Comparison of ENCODE assay signal across 30 mouse cellular contexts in genomic region chr3:129627281-129627680, GRCm38 (mm10).
DNase-seq lines count a peak whose midpoint lies in the region; ATAC-seq and TF ChIP-seq lines count a peak whose summit lies in the region.
"Had no signal": no experiment of that assay in that cellular context is flagged by ENCODE, and none has a peak within 500 bp of the region (broad histone marks: within the 10 kb centered on the region; RNA-seq: fewer than 3 reads in every experiment).

No protein-coding gene starts in this region.

- H3K27me3 ChIP-seq in heart, embryonic 12.5 days (replicated peaks), result no peaks in the 10 kb centered on the region
- no peaks in the 10 kb centered on the region for H3K27me3 ChIP-seq in testis, adult 2 months (ENCODE audit: control insufficient read depth, insufficient read depth, low read length)
- no peaks in the 10 kb centered on the region for H3K27me3 ChIP-seq in midbrain, embryonic 15.5 days (replicated peaks)
- H3K27me3 ChIP-seq: CH12.LX; embryonic facial prominence, embryonic 12.5 days; forebrain, embryonic 13.5 days; hindbrain, embryonic 13.5 days; liver, embryonic 15.5 days; neural tube, embryonic 13.5 days; Patski had no signal

- H3K36me3 ChIP-seq in heart, embryonic 12.5 days, result peaks cover 13% of the 10 kb centered on the region; the same call in 1 of the 2 replicates
- no peaks in the 10 kb centered on the region for H3K36me3 ChIP-seq in testis, adult 2 months (ENCODE audit: control insufficient read depth, insufficient read depth, low read length)
- no peaks in the 10 kb centered on the region for H3K36me3 ChIP-seq in midbrain, embryonic 15.5 days (replicated peaks)
- H3K36me3 ChIP-seq: liver, embryonic 15.5 days; lung, embryonic 15.5 days had no signal

- H3K27ac ChIP-seq in heart, embryonic 12.5 days (ENCODE audit: poor library complexity, severe bottlenecking), result no peak overlapping the region
- H3K27ac ChIP-seq in testis, adult 2 months (ENCODE audit: control insufficient read depth, insufficient read depth, low read depth, low read length), result no peak overlapping the region
- no peak overlapping the region for H3K27ac ChIP-seq in midbrain, embryonic 15.5 days
- H3K27ac ChIP-seq: embryonic facial prominence, embryonic 12.5 days; forebrain, embryonic 13.5 days; hindbrain, embryonic 13.5 days; kidney, postnatal 0 days; liver, embryonic 15.5 days; lung, embryonic 15.5 days; macrophage; neural tube, embryonic 13.5 days had no signal

- TF ChIP-seq POLR2A in testis, adult 2 months (IDR thresholded peaks at IDR 0.05; ENCODE audit: control insufficient read depth, low read depth, low read length), result no peak

- no peak overlapping the region for H3K4me2 ChIP-seq in heart, embryonic 12.5 days
- no peak overlapping the region for H3K4me2 ChIP-seq in midbrain, embryonic 15.5 days
- H3K4me2 ChIP-seq: embryonic facial prominence, embryonic 12.5 days; forebrain, embryonic 13.5 days; hindbrain, embryonic 13.5 days; liver, embryonic 15.5 days; lung, embryonic 15.5 days; neural tube, embryonic 13.5 days had no signal

- H3K9ac ChIP-seq in heart, embryonic 12.5 days, result no peak overlapping the region
- H3K9ac ChIP-seq in midbrain, embryonic 15.5 days, result no peak overlapping the region
- H3K9ac ChIP-seq: embryonic facial prominence, embryonic 12.5 days; forebrain, embryonic 13.5 days; hindbrain, embryonic 13.5 days; liver, embryonic 15.5 days; lung, embryonic 15.5 days; neural tube, embryonic 13.5 days had no signal

- TF ChIP-seq CTCF in testis, adult 2 months (IDR thresholded peaks at IDR 0.05; ENCODE audit: control insufficient read depth, insufficient read depth, insufficient replicate concordance, low read depth, low read length), result no peak

- no peaks in the 10 kb centered on the region for H3K9me3 ChIP-seq in heart, embryonic 12.5 days (replicated peaks)
- no peaks in the 10 kb centered on the region for H3K9me3 ChIP-seq in midbrain, embryonic 15.5 days
- H3K9me3 ChIP-seq: embryonic facial prominence, embryonic 12.5 days; forebrain, embryonic 13.5 days; G1E; hindbrain, embryonic 13.5 days; liver, embryonic 15.5 days; lung, embryonic 15.5 days; neural tube, embryonic 13.5 days had no signal

- 65% methylated on average over 4 of the region's 4 CpGs for WGBS in heart, embryonic 12.5 days
- WGBS in midbrain, embryonic 15.5 days, result 93% methylated on average over 4 of the region's 4 CpGs

- DNase-seq in heart, adult 11 months, result peak; percentile 90
- no peak for DNase-seq in testis, postnatal 10 days (ENCODE audit: low spot score)
- DNase-seq in gastrocnemius, postnatal 25 days, result peak; percentile 64
- no peak for DNase-seq in cerebellum, adult 11-12 months
- DNase-seq: adrenal gland, postnatal 14 days; B cell, adult 2 months; cerebellum, adult 11 months; cerebellum, postnatal 10 days; kidney, adult 18-20 months; layer of hippocampus, adult 9-11 months; liver; retina, postnatal 1 day; right cerebral cortex, postnatal 25 days had no signal

- H3K4me1 ChIP-seq in heart, embryonic 12.5 days (replicated peaks), result peaks cover 3% of the 10 kb centered on the region; the same call in 1 of the 2 replicates
- no peaks in the 10 kb centered on the region for H3K4me1 ChIP-seq in testis, adult 2 months (ENCODE audit: control insufficient read depth, insufficient read depth, low read length)
- H3K4me1 ChIP-seq in midbrain, embryonic 15.5 days, result no peaks in the 10 kb centered on the region
- H3K4me1 ChIP-seq: embryonic facial prominence, embryonic 12.5 days; forebrain, embryonic 13.5 days; hindbrain, embryonic 13.5 days; liver, embryonic 15.5 days; lung, embryonic 15.5 days; neural tube, embryonic 13.5 days had no signal

- H3K4me3 ChIP-seq in heart, embryonic 12.5 days, result no peak overlapping the region
- H3K4me3 ChIP-seq in testis, adult 2 months (ENCODE audit: control insufficient read depth, low read depth, low read length), result peak overlapping the region; percentile 70
- H3K4me3 ChIP-seq in midbrain, embryonic 15.5 days, result no peak overlapping the region
- H3K4me3 ChIP-seq: embryonic facial prominence, embryonic 12.5 days; forebrain, embryonic 13.5 days; hindbrain, embryonic 13.5 days; liver, embryonic 15.5 days; lung, embryonic 15.5 days; myocyte; neural tube, embryonic 13.5 days had no signal

- ATAC-seq in heart, embryonic 12.5 days (ENCODE audit: insufficient number of reproducible peaks, low FRiP score), result no peak
- ATAC-seq in midbrain, embryonic 15.5 days (replicated peaks), result no peak
- ATAC-seq: forebrain, embryonic 13.5 days; inflammation-experienced regulatory T-cells, adult 6 months; midbrain, embryonic 16.5 days; Patski had no signal

Comparison
In these comparisons a context has a peak if more than half of its experiments do, and no peak if none do; other contexts are left out.
1. DNase-seq: peak in heart, adult 11 months (single experiment) and gastrocnemius, postnatal 25 days (single experiment); none in testis, postnatal 10 days (single experiment) and cerebellum, adult 11-12 months (single experiment).